Mouse (Mus musculus) gastrocnemius, adult 18-20 months (tissue): Measurements from ENCODE around the gene Fam110c. TPM values are rescaled to one million over a fixed set of nuclear protein-coding genes. Genes with fewer than 3 reads are reported as not detected.

Experiments used
- DNase-seq: peaks from one replicate; pipeline ENCODE4 v3.0.0; 2021; ENCODE audit warnings: low spot score
- total RNA-seq, 2 experiments: library from RNA; stranded (reverse); gene quantifications; 2 replicates each; pipeline ENCODE4 v1.2.3; 2021

The Fam110c gene
- total RNA-seq, 2 experiments from 2014 or later, result 0.09 TPM; not detected in 1

- DNase-seq, result no peak
These were observed 28.2 kb downstream of the Fam110c start for GRCm38 (mm10) chr12:31101821-31102220.

GRCm38 (mm10) chr12:31116005-31116466, 42.4 kb downstream of the Fam110c start:
- DNase-seq, result peak; percentile 14

GRCm38 (mm10) chr12:31120535-31120934, 46.9 kb downstream of the Fam110c start:
- no peak for DNase-seq

DNA sequence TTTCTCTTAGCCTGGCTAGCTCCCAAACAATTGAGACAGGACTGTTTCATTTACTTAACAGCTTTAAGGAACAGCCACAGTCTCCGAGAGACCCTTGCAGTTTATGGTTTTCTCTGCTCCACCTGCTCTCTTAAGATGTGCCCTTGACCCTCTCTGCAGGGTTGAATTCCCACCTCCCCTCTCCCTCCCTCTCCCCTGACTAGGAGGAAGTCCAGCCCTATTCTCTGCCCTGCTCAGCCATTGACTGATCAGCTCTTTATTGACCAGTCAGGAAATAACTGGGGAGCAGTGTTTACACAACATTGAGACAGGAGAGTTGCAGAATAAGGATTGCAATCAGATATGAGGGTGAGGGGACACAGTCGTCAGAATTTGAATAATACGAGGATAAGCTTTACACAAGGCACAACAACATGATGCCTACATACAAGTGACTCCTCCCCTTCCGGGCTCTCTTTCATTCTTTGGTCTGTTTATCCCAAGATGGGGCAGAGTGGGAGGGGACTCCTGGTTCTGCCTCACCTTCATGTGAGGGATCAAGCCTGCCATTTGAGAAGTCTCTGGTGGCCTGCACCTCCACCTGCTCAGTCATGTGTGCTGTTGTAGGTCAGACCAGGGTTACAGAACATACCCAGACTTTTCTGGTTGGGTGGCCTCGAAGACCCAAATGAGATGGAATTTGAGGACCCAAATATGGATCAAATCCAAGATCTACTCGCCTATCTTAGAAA, 49.4 kb downstream of the Fam110c start:
- no peak for DNase-seq

GRCm38 (mm10) chr12:31126071-31126470, 52.4 kb downstream of the Fam110c start:
- DNase-seq, result no peak

GRCm38 (mm10) chr12:31129548-31129947, 55.9 kb downstream of the Fam110c start:
- DNase-seq, result no peak

Other genes starting within 250 kb of the Fam110c start
- 1 to 10 TPM in 1 of 2 experiments, under 1 TPM in 1; 0.83 to 1.9 TPM for gene Alkal2, start 189.5 kb upstream of the Fam110c start, total RNA-seq
- gene Acp1, start 162.3 kb upstream of the Fam110c start, total RNA-seq, result 10 to 100 TPM; 31.1 to 36.5 TPM
- gene Sh3yl1, start 162.2 kb upstream of the Fam110c start, total RNA-seq, result 1 to 10 TPM in 1 of 2 experiments, under 1 TPM in 1; 0.59 to 1.1 TPM
- gene Gm6993, start 166.9 kb downstream of the Fam110c start, total RNA-seq, result not detected
- gene Lamb1, start 191.4 kb downstream of the Fam110c start, total RNA-seq, result 10 to 100 TPM; 10.8 to 13.2 TPM